Mouse (Mus musculus) embryonic stem cell, embryonic (primary cell): Measurements from ENCODE around the gene Ccr3.
"Not testable (repeated sequence)": the region's sequence is repeated elsewhere in the genome, so short reads cannot be mapped to it uniquely, and the experiment has no call there.

Experiments used
- CTCF ChIA-PET, 4 experiments: fragments of 300-600 bp in 2 of 4; fragments of 350-600 bp in 2 of 4; sonication (Branson Sonifier 250); formaldehyde crosslinking; loops; one replicate each; lab custom pipeline; 2022; ENCODE audit warnings: inconsistent platforms in 2 of 4; lab: Charles Lee
- POLR2A ChIA-PET, 4 experiments: fragments of 300-600 bp in 2 of 4; fragments of 350-600 bp in 2 of 4; sonication (Branson Sonifier 250); formaldehyde crosslinking; loops; one replicate each; lab custom pipeline; 2022; ENCODE audit warnings: antibody characterized with exemption in 4 of 4, inconsistent platforms in 1 of 4; lab: Charles Lee

Ccr3 gene

DNA sequence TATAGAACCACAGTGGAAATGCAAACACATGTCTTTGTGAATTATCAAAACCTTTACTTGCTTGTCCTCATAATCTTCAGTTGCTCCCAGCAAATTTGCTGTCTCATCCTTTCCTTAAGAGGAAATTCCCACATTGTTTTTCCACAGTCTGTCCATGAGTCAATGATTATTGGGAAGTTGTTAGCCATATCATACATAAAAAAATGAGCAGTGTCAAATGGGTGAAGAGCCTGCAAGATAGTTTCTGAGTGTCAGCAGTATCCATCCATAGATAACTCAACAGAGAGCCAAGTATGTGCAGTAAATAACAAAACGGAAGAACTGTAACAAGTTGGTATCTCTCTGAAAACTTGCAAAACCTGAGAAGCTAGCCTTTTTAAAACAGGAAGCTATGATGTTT is at the start of gene Ccr3:
Gene Ccr3 (plus strand): TSS at position 301 of the 400 bp plus-strand sequence.
- CTCF ChIA-PET: no interaction called here
- POLR2A ChIA-PET: no interaction called here

DNA sequence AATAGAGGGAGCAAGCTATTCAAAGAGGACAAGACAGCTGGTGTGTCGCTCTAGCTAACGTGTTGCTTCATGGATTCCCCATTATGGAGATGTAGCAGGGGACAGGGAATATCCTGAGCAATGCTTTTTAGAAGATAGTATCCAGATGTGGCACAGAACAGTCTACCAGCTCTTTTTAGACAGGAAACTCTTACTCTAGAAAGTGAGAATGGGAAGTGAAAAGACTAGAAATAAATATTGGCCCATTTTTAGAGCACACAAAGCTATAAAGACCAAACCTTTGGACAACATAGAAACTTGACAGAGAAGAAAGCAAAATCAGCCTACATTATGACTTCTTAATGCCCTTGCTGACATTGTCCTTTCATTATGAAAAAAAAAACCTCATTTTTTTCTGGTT is 46.1 kb upstream of the Ccr3 start:
- POLR2A ChIA-PET: no interaction called here
- CTCF ChIA-PET: no interaction called here

DNA sequence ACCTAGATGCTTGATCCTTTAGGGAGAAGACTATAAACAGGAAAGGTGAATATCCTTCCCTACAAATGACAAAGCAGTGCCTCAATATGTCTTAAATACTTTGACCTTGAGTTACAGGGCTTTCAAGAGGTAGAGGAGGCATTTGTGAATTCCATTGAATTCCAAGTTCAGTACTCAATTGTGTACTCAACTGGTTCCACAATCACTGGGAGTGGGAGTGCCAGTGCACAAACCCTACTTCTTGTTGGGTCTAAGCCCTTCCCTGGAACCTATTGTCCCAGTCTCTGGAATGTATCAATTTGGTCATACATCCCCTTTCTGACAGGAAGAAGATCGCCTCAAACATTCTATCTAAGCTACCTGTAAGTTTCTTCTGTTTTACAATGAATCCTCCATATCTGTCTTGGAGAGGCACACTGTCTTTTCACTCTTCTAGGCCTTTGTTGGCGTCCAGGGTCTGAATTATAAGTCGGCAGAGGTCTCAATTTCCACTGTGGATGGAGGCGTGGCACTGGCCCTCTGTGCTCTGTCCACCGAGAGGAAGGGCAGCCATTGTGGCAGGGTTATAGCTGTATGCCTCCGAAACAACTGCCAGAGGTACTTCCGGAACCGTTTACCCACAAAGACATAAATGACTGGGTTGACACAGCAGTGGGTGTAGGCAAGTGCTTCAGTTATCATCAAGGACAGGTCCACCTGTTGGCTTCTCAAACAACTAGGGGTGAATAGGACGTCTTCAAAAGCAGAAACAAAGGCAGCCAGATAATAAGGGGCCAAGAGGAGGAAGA is 44.7 kb upstream of the Ccr3 start:
- POLR2A ChIA-PET: no interaction called here
- CTCF ChIA-PET: no interaction called here

DNA sequence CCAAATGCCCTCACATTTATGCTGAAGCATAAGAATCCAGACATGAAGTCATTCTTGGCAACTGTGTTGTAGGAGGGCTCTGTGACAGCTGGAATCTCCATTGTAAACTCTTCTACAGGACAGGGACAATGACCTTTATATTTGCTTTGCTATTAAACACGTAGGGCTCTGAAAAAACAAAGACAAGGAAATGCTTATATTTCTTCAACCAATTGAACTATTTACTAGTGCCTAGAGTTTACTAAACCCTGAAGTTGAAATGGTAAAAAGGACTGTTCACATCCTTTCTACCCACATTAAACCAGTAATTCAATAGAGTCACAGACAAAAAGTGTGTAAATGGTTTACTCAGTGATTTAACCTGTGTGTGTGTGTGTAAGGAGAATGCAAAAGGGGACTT is 43.5 kb upstream of the Ccr3 start, which contains the start of gene Ccr1l1:
Gene Ccr1l1 (minus strand): TSS at position 101 of the 400 bp plus-strand sequence.
- ChIA-PET CTCF (no interaction called here), POLR2A (no interaction called here)

DNA sequence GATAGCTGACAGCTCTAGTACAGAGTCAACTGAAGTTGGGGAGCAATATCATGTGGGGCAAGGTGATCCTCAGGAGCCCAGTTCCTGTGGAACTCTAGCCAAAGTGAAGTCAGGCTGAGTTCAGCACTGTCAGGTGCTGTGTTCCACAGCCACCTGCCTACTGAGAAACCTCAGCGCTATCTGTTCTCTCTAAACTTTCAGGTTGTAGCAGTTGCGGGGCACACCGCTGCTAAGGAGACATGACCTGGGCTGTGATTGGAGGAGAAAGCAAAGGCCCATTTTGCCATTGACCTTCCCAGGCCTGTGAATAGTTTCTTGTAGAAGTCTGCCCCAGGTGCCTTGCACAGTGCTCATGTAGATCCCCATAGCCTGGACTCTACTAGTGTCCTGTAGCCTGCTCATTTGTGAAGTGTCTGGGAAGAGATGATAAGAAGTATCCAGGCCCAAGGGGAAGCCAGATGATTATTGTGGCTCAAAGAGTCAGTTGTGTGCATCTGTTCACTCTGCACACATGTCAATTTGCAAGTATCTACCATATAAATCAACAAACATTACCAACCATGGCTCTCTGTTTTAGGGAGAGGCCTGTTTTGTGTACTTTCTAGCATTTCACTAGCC is 40.8 kb upstream of the Ccr3 start:
- CTCF ChIA-PET, POLR2A ChIA-PET: not testable (repeated sequence)

DNA sequence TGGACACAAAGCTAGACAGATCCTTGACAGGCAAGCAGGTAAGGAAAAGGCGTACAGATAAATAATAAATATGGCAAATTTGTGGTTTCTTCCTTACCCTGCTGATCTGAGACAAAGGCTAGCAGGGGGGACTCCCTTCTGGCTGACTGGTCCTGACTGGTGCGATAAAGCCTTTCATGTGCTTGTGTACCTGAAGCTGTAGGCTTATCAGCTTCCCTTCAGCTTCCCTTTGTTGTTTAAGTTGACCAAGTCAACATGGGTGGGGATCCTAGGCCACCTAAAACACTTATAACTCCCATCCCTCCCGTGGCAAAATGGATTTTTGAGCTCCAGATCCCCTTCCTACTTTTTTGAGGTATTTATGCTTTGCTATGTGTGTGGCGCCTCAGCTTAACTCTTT is 39.9 kb upstream of the Ccr3 start:
- CTCF ChIA-PET: no interaction called here
- POLR2A ChIA-PET: interaction anchor here in 1 of 4 experiments (0.9 kb wide), 1 partner anchor 8 kb away, joined by 3 read pairs; no protein-coding TSS in a partner anchor

DNA sequence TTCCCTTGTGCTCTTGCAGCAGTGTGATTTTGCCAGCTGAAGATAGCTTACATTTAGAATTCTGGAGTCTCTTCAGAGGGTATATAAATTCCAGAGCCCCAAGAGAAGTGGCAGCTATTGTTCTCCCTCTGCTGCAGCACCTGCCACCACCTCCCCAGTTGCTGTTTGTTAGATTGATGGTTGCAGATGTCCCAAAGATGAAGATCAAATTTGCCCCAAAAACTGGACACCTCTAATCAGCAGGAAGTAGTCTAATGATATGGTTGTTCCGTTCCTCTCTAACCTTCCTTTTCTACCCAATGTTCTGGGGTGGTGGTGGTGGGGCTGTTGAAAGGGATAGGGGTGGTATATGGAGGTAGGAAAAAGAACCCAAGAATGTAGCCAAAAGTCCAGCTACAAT is 39.1 kb upstream of the Ccr3 start:
- ChIA-PET CTCF (no interaction called here), POLR2A (interaction anchor here in 1 of 4 experiments (0.9 kb wide), 1 partner anchor 8 kb away, joined by 3 read pairs; no protein-coding TSS in a partner anchor)

DNA sequence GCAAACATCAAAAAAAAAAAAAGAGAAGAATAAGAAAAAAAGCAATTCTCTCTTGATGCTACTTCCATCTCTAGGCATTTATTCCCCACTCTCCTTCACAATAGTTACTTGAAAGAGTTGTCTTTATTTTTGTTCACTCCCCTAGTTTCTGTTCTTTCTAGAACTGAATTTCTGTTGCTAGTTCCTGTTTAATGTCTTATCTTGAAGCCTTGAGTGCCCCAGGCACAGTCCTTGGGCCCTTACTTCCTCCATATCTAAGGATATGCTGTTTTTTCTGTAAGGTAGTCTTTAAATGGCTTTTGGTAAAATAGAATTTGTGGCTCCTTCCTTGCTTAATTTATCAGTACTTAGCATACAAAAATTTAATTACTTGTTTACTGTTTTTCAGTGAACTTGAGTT is 36.8 kb upstream of the Ccr3 start:
- CTCF ChIA-PET: interaction anchor here in 1 of 4 experiments (1.1 kb wide), 1 partner anchor 143 kb away, joined by 4 read pairs; no protein-coding TSS in a partner anchor
- POLR2A ChIA-PET: no interaction called here

DNA sequence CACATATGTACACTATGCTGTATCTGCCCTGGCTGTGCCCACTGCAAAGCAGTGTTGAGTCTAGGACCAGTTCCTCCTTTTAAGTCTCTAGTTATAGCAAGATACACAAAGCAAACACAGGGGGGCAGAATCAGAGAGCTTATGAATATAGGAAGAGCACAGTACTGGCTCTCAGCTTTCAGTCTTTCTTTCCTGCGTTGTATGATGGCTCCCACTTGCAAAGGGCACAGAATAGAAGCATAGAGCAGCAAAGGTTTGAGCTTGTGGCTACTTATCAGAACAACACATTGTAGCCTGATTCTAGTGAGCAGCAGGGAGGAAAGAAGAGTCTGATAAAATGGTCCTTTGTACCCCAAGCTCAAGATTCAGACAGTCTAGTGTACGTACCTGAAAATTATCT is 35.6 kb upstream of the Ccr3 start:
- ChIA-PET CTCF (interaction anchor here in 1 of 4 experiments (0.7 to 1.1 kb wide), 2 partner anchors 9 to 142 kb away, joined by 4 to 5 read pairs; no protein-coding TSS in a partner anchor), POLR2A (interaction anchor here in 1 of 4 experiments (1.1 kb wide), 1 partner anchor 438 kb away, joined by 3 read pairs; no protein-coding TSS in a partner anchor)

DNA sequence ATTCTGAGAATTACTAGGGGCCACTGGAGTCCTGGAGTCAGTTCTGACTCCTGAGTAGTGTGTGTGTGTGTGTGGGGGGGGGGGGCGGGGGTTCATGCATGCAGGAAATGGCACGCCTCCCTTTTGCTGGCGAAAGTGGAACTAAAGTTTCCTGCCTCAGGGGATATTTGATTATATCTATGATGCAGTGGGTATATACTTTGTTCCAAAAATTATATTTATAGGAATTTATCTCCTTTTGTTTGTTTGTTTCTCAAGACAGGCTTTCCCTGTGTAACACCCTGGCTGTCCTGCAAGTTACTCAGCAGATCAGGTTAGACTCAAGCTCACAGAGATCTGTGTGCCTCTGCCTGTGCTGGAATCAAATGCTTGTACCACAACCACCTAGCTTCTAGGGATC is 32.1 kb upstream of the Ccr3 start:
- ChIA-PET CTCF (no interaction called here), POLR2A (no interaction called here)

DNA sequence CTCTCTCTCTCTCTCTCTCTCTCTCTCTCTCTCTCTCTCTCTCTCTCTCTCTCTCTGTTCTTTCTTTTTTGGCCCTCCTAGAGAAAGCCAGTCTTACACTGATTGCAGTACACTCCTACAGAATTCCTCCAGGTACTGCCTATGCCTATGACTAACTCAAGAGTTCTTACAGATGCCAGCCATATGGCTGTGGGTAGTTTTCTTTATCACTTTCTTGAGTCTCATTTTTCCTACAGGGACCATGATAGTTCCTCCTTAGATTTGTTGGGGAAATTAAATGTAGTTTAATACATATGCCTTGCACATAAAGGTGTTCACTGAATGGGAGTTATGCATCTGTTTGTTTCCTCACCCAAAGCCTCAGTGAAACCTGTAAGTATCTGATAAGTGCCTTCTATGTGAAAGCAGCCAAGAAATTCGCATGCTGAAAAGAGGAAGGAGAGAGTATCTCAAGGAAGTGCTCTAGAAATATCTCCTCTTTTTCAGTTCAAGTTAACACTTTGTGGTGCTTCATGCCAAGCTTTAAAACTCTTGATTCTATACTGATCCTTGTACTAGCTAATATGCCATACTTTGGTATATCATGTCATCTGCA is 30.4 kb upstream of the Ccr3 start:
- ChIA-PET POLR2A (no interaction called here), CTCF (no interaction called here)

DNA sequence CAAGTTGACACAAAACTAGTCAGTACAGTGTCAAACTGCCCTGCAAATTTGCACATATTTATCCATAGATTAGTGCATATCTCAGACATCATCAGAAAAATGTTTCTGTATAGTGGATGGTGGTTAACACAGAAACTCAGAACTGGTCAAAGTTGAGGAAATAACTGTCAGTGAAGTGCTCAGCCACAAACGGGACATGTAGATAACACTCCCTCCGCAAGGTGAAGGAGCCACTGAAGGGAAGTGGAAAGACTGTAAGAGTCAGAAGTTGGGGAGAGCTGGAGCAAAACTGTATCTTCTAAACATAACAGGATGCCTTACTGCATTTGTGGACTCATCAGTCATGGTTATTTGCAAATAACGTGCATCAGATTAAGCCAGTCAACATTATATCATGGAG is 24.1 kb upstream of the Ccr3 start:
- CTCF ChIA-PET: no interaction called here
- POLR2A ChIA-PET: no interaction called here

DNA sequence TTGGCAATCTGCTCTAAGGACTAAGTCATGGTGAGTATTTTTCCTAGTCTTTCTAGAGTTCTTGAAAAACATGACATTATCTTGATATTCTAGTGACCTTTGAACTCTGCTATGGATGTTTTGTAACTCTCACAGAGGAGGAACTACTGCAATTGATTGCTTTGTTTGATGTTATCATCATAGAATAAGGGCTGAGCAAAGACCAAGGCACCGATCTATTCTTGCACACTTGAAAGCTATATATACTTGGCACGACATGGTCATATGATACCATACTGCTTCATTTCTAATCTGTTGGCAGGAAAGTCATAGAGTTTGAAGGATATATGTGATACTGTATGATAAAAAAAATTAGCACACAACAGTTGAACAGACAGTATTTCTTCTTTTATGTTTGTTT is 22.0 kb upstream of the Ccr3 start:
- CTCF ChIA-PET: no interaction called here

DNA sequence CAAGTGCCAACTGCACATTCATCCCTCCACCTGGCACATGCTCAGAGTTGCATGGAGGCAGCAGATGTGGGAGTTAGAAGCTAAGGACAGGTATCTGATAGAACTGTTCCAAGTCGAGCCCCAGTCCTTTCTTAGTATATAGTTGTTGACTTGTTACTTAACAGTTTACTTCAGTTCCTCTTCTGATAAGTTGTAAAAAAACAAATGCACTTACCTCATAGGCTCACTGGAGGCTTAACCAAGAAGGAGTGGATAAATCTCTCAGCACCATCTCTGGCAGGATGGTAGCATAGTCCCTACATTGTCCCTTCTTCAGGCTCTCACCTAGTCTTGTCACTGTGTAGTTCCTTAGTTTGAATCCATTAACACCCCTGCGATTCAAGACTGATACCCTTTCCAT is 9.1 kb upstream of the Ccr3 start:
- ChIA-PET POLR2A (no interaction called here), CTCF (no interaction called here)

More for the DNA sequence above, 22.0 kb upstream of the Ccr3 start:
- POLR2A ChIA-PET: no interaction called here

DNA sequence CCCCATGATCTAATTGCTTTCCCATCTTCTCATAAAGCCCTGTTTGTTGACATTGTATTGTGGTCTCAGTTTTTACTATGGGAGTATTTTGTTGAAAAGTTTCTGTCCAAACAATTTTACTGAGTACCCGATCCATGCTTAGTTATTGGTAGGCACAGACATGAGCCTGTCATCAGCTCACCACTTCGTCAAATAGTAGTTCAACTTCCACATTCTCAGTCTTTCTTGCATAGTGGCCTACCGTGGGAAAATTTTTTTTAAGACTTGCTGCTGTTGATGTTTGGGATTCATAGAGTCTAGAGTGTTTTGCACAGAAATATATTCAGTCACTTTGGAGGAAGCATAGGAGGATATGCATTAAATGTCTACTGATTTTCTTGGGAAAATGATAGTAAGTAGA is 8.5 kb upstream of the Ccr3 start:
- ChIA-PET POLR2A (no interaction called here), CTCF (no interaction called here)

DNA sequence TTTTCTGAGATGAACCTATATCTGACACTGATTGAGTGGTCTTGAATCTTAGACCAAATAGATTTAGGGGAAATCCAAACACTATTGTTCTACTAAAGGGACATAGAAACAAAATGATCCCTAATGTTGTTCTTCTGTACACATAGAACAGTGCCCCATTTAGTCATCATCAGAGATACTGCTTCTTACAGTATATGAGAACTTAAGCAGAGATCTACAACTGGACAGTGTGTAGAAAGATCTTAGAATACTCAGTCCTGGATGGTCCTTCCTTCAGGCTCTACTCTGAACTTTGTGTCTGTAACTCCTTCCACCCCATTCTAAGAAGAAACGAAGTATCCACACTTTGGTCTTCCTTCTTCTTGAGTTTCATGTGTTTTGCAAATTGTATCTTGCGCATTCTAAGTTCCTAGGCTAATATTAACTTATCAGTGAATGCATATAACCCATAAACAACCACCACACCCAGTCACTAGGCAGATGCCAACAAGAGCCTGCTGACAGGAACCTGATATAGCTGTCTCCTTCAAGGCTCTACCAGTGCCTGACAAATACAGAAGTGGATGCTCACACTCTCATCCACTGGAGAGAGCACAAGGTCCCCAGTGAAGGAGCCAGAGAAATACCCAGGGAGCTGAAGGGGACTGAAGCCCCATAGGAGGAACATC is 6.7 kb upstream of the Ccr3 start:
- POLR2A ChIA-PET: interaction anchor here in 1 of 4 experiments (0.7 kb wide), 1 partner anchor 29 kb away, joined by 3 read pairs; no protein-coding TSS in a partner anchor
- CTCF ChIA-PET: no interaction called here

DNA sequence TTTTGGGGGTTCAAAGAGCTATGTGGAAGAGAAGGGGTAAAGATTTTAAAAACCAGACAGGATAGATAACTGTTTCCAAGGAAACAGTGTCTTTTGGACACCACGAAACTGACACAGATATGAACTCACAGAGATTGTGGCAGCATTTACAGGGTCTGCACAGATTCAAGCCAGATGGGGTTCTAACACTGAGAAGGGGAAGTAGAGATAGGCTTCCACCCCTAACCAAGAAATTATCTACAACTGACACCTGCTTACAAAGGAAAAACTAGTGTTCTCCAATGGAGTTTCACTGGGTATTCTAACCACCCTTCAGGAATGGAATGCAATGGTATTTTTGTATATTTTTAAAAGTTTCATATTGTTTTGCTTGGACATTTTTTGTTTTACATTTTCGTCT is 5.7 kb upstream of the Ccr3 start:
- POLR2A ChIA-PET: interaction anchor here in 1 of 4 experiments (0.6 kb wide), 1 partner anchor 88 kb away, joined by 3 read pairs; no protein-coding TSS in a partner anchor
- CTCF ChIA-PET: no interaction called here

DNA sequence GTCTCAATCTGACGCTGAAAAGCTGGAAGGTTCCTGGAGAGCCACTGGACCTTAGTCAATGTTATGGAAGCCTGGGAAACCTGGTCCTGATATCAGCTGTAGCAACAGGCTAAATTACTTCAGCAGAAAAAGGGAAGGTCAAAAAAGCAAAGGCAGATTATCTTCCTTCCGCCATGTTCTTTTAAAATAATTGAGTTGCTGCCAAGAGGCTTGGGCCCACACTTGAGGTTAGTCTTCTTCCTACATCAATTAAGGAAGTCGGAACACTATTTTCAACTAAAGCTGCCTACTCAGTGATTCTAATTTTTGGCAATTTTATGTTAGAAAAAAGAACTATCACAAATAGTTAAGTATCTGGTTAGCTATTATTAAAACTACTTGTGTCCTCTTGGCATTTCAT is 1.9 kb upstream of the Ccr3 start:
- POLR2A ChIA-PET: no interaction called here
- CTCF ChIA-PET: no interaction called here

DNA sequence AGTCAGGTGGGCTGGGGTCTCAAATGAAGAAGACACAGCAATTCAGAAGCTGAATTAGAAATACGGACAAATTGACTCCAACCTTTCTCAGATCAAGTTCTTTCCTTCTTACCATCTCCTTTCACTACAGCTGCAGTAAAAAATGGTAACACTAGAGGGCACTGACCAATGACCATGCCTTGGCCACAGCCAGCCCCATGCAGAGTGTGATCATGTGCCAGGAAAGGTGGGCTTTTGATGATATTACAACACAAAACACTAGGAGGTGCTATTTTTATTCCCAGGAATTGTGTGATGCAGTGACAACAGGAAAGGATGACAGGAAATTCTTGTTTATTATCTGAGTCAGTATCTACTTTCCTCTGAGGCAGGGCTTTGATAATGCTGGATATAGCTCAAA is 11.6 kb downstream of the Ccr3 start:
- CTCF ChIA-PET: interaction anchor here in 3 of 4 experiments (0.5 to 2.3 kb wide), 9 partner anchors 85 to 226 kb away, joined by 3 to 10 read pairs (median 4); no protein-coding TSS in a partner anchor

More for the DNA sequence above, 11.6 kb downstream of the Ccr3 start:
- POLR2A ChIA-PET: no interaction called here
